Mouse (Mus musculus) testis, adult 2 months (tissue): ENCODE results near the gene Lrmda.

ENCODE experiments used
- CTCF ChIP-seq: fragments of 200-500 bp; IDR thresholded peaks from 2 replicates; pipeline ENCODE4 v1.5.1; 2012; ENCODE audit warnings: low read depth, mild to moderate bottlenecking, inconsistent platforms, low read length, moderate library complexity; ENCODE audit not compliant: control insufficient read depth, insufficient read depth, insufficient replicate concordance
- POLR2A ChIP-seq: fragments of 200-500 bp; IDR thresholded peaks from 2 replicates; pipeline ENCODE4 v1.6.1; 2012; ENCODE audit warnings: low read depth, mild to moderate bottlenecking, inconsistent platforms, low read length, moderate library complexity; ENCODE audit not compliant: control insufficient read depth

DNA sequence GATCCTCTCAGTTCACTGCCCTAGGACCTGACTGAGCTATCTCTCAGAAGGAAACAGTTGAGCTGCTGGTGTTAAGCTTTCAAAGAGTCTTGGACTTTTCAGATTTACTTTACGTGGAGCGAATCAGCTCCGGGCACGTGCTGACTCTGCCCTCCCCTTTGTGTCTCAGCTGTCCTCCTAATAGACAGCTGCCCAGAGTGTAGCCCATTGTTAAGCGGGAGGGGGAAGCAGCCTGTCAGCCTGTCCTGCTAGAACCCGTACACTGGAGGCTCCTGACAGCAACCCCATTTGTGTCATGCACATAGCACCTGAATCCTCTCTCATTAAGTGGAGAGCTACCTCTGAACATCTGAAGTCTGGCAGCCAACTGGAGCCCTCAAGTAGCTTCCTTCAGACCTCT, 170.6 kb downstream of the Lrmda start:
- TF ChIP-seq CTCF, result no peak
- no peak for TF ChIP-seq POLR2A
